Mouse (Mus musculus) heart, postnatal 14 days (tissue): ENCODE data around the gene Omp. TPM values are rescaled to one million over a fixed set of nuclear protein-coding genes. Genes with fewer than 3 reads are reported as not detected.

ENCODE experiments used
- DNase-seq, 2 experiments: peaks; one replicate each; pipeline ENCODE4 v3.0.0; 2021 to 2022
- intact Hi-C: fragments of 180-260 bp; cut with DNase I; formaldehyde crosslinking; loops from one replicate; pipeline ENCODE4 v1.15.1; 2025
- total RNA-seq, 2 experiments: library from RNA; stranded (reverse); gene quantifications; 2 replicates each; pipeline ENCODE4 v1.2.3; 2021

The Omp gene
- total RNA-seq, 2 experiments from 2014 or later: 0.22 TPM

GRCm38 (mm10) chr7:98108636-98109430 lies 36.5 kb downstream of the Omp start:
- intact Hi-C loops: no loop called here
- DNase-seq: no peak

GRCm38 (mm10) chr7:98106272-98106671 lies 39.0 kb downstream of the Omp start:
- DNase-seq: no peak
- intact Hi-C loops: no loop called here

- peak; percentile 25 to 32 for DNase-seq
- intact Hi-C loops: loop anchor here (1.0 kb wide), 1 partner anchor 15 kb away; the partner anchor contains the start of gene Myo7a
Measured at GRCm38 (mm10) chr7:98104481-98105435, 40.5 kb downstream of the Omp start.

GRCm38 (mm10) chr7:98103942-98104292 lies 41.4 kb downstream of the Omp start:
- intact Hi-C loops: loop anchor here (1.0 kb wide), 1 partner anchor 15 kb away; the partner anchor contains the start of gene Myo7a
- DNase-seq: peak in 1 of 2 experiments; percentile 23

GRCm38 (mm10) chr7:98103002-98103941 lies 42.0 kb downstream of the Omp start:
- intact Hi-C loops: no loop called here
- DNase-seq: peak; percentile 83 to 92

- intact Hi-C loops: no loop called here
- DNase-seq: no peak
Measured at GRCm38 (mm10) chr7:98102488-98102887, 42.8 kb downstream of the Omp start.

- intact Hi-C loops: no loop called here
- no peak for DNase-seq
Measured at GRCm38 (mm10) chr7:98097557-98097956, 47.7 kb downstream of the Omp start.

- intact Hi-C loops: no loop called here
- DNase-seq: no peak
Measured at GRCm38 (mm10) chr7:98095852-98096251, 49.5 kb downstream of the Omp start.

Other genes with a start within 250 kb of the Omp start
- gene Gdpd4, start 225.5 kb downstream of the Omp start, total RNA-seq: not detected
- gene Myo7a, start 26.0 kb downstream of the Omp start, total RNA-seq: 1 to 10 TPM; 5.4 to 6.3 TPM
- 1 to 10 TPM; 2.7 to 3.9 TPM for gene Capn5, start 32.8 kb upstream of the Omp start, total RNA-seq
- gene B3gnt6, start 54.0 kb upstream of the Omp start, total RNA-seq: not detected
- gene Acer3, start 175.7 kb upstream of the Omp start, total RNA-seq: 10 to 100 TPM in 1 of 2 experiments, 1 to 10 TPM in 1; 9.9 to 11.3 TPM
- 1 to 10 TPM; 4.0 to 4.4 TPM for gene Tsku, start 215.8 kb upstream of the Omp start, total RNA-seq